Mouse (Mus musculus) MEL (cell line): ENCODE measurements around the gene Btg1.

ENCODE experiments used
- BHLHE40 ChIP-seq: IDR thresholded peaks from 2 replicates; pipeline ENCODE4 v1.6.1; 2012; ENCODE audit warnings: low read depth, mild to moderate bottlenecking, inconsistent platforms, low read length, improper control_type of control experiment, borderline replicate concordance
- CTCF ChIP-seq, 3 experiments: IDR thresholded peaks in 2 of 3; conservative IDR thresholded peaks in 1 of 3; 2 replicates each; pipeline ENCODE4 v1.5.1; 2011 to 2012; ENCODE audit warnings: low read length in 3 of 3, low read depth in 2 of 3, mild to moderate bottlenecking in 2 of 3, improper control_type of control experiment in 1 of 3, inconsistent platforms in 1 of 3, mixed read lengths in 1 of 3, moderate library complexity in 1 of 3; ENCODE audit not compliant: control insufficient read depth in 1 of 3, insufficient read depth in 1 of 3, poor library complexity in 1 of 3, severe bottlenecking in 1 of 3
- E2F4 ChIP-seq: IDR thresholded peaks from 2 replicates; pipeline ENCODE4 v1.6.1; 2011; ENCODE audit warnings: low read depth, low read length, improper control_type of control experiment, borderline replicate concordance
- EP300 ChIP-seq, 2 experiments: IDR thresholded peaks; 2 replicates each; pipeline ENCODE4 v1.6.1; 2011; ENCODE audit warnings: improper control_type of control experiment in 2 of 2, low read length in 2 of 2, low read depth in 1 of 2, mild to moderate bottlenecking in 1 of 2
- GATA1 ChIP-seq: IDR thresholded peaks from 2 replicates; pipeline ENCODE4 v1.6.1; 2011; ENCODE audit warnings: low read depth, low read length, improper control_type of control experiment
- HCFC1 ChIP-seq: IDR thresholded peaks from 2 replicates; pipeline ENCODE4 v1.6.1; 2012; ENCODE audit warnings: low read depth, mild to moderate bottlenecking, inconsistent platforms, low read length, improper control_type of control experiment, moderate library complexity
- MAX ChIP-seq: IDR thresholded peaks from 2 replicates; pipeline ENCODE4 v1.6.1; 2011; ENCODE audit warnings: low read length, improper control_type of control experiment
- MXI1 ChIP-seq: IDR thresholded peaks from 2 replicates; pipeline ENCODE4 v1.6.1; 2011; ENCODE audit warnings: mild to moderate bottlenecking, low read depth, low read length, improper control_type of control experiment
- MYB ChIP-seq: IDR thresholded peaks from 2 replicates; pipeline ENCODE4 v1.6.1; 2011; ENCODE audit warnings: mild to moderate bottlenecking, low read depth, low read length, improper control_type of control experiment
- RCOR1 ChIP-seq: IDR thresholded peaks from 2 replicates; pipeline ENCODE4 v1.6.1; 2012; ENCODE audit warnings: low read depth, mild to moderate bottlenecking, inconsistent platforms, low read length, improper control_type of control experiment

- no peak for TF ChIP-seq CTCF (IDR thresholded peaks at IDR 0.05 in 2 of 3, conservative IDR thresholded peaks at IDR 0.05 in 1 of 3; ENCODE audit: control insufficient read depth in 1 of 3, insufficient read depth in 1 of 3, low read depth in 2 of 3, low read length in 3 of 3, poor library complexity in 1 of 3, severe bottlenecking in 1 of 3)
- no peak for TF ChIP-seq E2F4
- TF ChIP-seq MXI1: no peak
- TF ChIP-seq BHLHE40: no peak
- no peak for TF ChIP-seq RCOR1
- no peak for TF ChIP-seq GATA1
- no peak for TF ChIP-seq MYB
- TF ChIP-seq MAX: no peak
- no peak for TF ChIP-seq EP300 (IDR thresholded peaks at IDR 0.05; ENCODE audit: low read depth in 1 of 2, low read length in 2 of 2)
- TF ChIP-seq HCFC1: no peak
Observed at GRCm38 (mm10) chr10:96649524-96649923, 32.7 kb downstream of the Btg1 start.
